Mouse (Mus musculus): ENCODE results near the gene Bcor.

Gene Bcor

GRCm38 (mm10) chrX:12003947-12004346, 156.2 kb downstream of the Bcor start:
- DNase-seq (ENCODE audit: low spot score), result no peak

DNA sequence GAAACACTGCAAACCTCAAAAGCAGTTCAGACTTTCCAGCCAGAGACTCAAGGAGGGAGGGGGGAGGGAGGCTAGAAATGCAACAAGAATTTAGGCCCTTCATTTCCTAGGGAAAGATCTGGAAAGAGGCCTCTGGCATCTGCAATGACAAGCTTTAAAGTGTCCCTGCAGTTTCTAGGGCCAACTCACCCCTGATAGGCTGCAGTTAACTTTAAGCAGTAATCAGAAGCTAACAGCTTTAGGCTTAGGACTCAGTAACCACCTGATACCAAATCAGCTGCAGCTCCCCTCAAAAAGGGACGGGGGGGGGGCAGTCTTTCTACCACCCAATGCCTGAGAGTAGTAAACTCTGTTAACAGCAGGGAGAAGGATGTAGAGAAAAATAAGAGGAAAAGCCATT, 156.6 kb downstream of the Bcor start:
- no peak for DNase-seq (ENCODE audit: low spot score)

DNA sequence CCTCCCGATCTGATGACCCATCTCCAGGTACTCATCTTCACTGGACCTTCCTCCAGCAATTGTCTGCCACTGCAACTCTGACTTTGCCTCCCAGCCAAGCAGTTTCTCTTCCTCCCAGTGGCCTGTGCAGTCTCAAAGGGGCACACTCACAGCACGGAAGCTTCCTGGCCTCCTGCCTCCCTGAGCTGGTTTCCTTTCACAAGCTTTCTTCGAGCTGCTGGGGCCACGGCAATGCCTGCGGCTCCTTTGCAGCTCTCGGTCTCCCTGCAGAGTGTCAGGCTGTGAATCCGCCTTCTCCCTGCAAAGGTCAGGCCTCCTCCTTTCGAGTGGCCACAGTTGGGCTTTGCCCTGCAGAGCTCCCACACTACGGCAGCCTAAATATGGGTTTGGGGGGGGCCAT, 157.0 kb downstream of the Bcor start:
- no peak for DNase-seq (ENCODE audit: low spot score)

DNA sequence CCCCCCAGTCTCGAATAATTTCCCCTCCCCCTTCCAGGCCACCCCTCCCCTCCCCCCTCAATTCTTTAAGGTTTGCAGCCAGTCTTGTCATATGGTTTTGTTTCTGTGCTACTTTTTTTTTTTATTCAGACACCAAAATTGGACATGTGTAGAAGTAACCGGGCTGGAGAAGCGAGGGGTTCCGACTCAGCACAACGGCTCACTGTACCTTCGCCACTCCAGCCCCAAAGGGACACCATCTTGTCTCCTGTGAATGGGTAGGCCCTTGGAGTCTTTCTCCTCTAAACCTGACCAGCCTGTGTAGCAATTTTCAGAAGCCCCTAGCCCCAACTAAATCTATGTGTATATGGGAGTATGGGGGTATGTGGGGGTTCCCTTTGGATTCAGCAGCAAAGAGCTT, 157.6 kb downstream of the Bcor start:
- no peak for DNase-seq (ENCODE audit: low spot score)

DNA sequence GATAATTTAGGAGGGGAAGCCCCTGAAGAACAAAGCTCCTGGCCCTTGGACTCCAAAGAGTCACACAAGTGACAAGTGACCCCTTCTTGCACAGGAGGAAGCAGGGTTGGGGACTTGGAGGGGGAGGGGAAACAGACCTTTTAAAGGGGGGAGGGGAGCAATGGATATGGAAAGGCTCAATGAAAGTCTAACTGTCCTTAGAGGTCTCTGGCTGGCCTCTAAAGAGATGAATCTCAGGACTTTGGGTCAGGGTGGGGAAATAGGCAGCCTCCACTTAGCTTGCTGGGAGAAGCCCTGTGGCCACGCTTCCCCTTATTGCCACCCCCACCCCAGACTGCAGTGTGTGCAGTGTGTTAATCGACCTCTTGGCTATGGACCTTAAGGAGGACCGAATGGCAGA, 158.2 kb downstream of the Bcor start:
- no peak for DNase-seq (ENCODE audit: low spot score)

- DNase-seq (ENCODE audit: low spot score), result no peak
These were observed 158.8 kb downstream of the Bcor start for GRCm38 (mm10) chrX:12001336-12001735.

DNA sequence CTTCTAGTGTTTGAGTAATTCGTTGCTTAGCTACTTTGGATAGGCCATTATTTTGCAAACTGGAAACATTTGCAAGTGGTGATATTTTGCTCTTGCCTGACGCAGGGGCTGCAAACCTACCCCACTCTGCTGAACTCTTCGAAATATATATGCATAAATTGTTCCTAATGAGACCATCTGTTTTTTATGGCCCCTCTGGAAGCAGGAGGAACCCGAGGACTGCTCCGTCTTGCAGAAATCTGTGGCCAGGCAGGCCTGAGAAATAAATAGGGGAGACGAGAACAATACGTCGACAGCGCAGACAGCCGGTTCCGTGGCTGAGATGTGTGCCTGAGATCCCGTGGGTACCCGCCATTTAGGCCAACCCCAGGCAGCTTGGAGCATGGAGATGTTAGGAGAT, 159.5 kb downstream of the Bcor start:
- no peak for DNase-seq (ENCODE audit: low spot score)

DNA sequence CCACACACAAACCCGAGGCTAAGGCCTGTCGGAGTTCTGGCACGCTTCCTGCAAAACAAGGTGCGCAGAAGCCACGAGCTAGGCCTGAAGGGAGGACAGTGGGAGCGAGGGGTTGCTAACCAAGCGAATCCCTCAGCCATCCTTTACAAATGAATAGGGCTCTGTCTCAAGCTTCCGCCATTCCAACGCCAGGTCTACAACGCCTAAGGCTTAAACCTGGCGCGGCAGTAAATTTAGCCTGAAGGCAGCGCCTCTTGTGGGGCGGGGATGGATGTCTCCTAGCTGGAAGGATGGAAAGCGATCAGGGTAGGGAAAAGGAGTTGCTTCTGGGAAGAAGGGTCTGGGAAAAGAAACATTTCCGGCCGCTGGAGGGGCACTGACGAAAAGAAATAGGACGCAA, 160.2 kb downstream of the Bcor start:
- DNase-seq (ENCODE audit: low spot score), result no peak

DNA sequence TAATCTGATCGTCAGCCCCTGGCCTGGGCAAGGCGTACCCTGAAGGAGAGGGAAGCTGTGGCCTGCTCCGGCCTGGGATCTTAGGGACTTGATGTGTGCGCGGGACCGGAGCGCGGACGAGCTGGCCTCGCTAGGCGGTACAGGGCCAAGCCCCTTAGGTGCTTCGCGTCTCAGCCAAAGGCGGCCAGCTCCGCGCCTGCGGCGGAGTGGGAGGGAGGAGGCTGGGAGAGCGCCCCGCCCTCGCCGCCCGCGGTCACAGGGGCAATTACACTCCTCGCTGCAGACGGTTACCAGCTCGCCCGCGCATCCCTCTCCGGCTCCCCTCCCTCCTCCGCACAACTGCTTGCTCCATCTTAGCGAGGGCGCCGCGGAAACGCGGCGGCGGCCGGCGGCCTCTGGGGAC, 161.2 kb downstream of the Bcor start:
- peak; percentile 36 for DNase-seq (ENCODE audit: low spot score)

DNA sequence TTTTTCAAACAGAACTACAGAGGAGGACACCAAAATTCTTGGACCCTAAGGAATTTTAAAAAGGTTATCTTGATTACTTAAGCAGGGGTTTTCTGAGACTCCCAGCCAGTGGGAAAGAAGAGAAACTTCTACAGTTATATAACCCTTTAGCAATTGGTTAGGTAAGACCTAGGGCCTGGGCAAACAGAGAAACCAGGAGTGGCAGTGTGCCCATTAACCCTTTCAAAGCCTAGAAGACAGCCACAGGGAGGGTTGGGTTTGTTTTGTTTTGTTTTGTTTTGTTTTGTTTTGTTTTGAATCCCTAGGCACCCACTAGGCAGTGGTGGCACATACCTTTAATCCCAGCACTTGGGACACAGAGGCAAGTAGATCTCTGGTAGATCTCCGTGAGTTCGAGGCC, 163.3 kb downstream of the Bcor start:
- no peak for DNase-seq (ENCODE audit: low spot score)

- no peak for DNase-seq (ENCODE audit: low spot score)
These were observed 163.7 kb downstream of the Bcor start for GRCm38 (mm10) chrX:11996489-11996888.

- DNase-seq (ENCODE audit: low spot score), result no peak
These were observed 166.3 kb downstream of the Bcor start for GRCm38 (mm10) chrX:11993641-11994419.

DNA sequence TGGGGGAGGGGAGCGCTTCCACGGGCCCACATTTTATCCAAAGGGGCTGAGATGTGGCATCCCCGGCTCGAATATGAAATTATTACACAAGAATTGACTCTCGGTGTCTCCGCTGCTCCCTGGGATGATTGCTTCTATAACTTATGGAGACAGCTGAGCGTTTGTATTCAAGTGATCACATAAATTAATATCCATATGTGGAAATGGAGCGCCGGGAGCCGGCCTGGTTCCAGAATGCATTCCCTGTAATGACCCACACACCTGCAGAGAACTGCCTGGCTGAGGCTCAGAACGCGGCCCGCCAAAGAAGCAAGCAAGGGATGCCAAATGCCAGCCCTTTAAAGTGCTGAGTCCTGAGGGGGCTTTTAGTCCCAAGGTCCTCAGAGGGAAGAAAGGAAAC, 170.7 kb downstream of the Bcor start:
- DNase-seq (ENCODE audit: low spot score), result no peak

GRCm38 (mm10) chrX:11988191-11988896, 171.8 kb downstream of the Bcor start:
- DNase-seq (ENCODE audit: low spot score), result no peak

DNA sequence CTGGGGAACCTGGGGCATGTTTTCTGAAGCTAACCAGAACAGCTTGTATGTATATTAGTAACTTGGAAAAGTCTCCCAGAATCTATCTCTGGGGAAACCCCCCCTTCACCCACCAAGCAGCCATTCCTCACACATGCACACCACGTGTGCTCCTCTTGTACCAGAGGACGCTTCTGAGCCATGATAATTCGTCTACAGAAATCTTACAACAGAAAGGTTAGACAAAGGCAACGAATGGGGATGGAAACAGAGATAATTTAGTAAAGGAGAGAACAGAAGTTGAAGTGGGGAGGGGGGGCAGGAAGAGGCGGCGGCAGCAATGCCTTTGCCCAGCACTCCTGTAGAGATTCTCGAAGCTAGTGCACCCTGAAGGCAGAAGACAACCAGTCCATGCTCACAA, 172.6 kb downstream of the Bcor start:
- no peak for DNase-seq (ENCODE audit: low spot score)
